Mouse (Mus musculus) spleen, adult 2 months (tissue): Measurements from ENCODE around the gene Lypd6b.

Experiments used
- CTCF ChIP-seq: fragments of 200-500 bp; IDR thresholded peaks from 2 replicates; pipeline ENCODE4 v1.5.1; 2011; ENCODE audit warnings: mild to moderate bottlenecking, inconsistent platforms; ENCODE audit not compliant: insufficient read depth, insufficient read length, insufficient replicate concordance; ENCODE audit errors: extremely low read depth
- POLR2A ChIP-seq: fragments of 200-500 bp; IDR thresholded peaks from 2 replicates; pipeline ENCODE4 v1.6.1; 2011; ENCODE audit warnings: low read depth, low read length, inconsistent platforms

DNA sequence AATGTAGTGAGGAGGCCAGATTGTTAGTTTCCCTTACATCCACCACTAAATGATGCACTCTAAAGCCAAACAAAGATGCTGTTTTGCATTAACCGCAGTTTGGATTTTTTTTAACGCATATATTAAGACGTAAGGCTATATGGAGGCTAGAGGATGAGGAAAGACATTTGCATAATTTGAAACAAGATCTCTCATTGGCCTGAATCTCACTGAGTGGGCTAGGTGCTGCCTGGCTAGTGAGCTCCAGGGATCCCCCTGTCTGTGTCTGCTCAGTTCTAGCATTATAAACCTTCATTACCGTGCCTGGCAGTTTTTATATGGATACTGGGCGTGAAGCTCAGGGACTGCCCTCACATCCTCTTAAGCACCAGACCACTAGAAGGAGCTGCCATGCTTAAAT, 138.7 kb downstream of the Lypd6b start:
- TF ChIP-seq CTCF (no peak), POLR2A (no peak)
